29 mouse cellular contexts compared by ENCODE assay signal in genomic region chr5:73896785-73897184, GRCm38 (mm10).
"Had no signal": no experiment of that assay in that cellular context is flagged by ENCODE, and none has a peak within 500 bp of the region (broad histone marks: within the 10 kb centered on the region; RNA-seq: fewer than 3 reads in every experiment).

No protein-coding gene starts in this region.

- H3K27ac ChIP-seq: left cerebral cortex, adult 2 months; limb, embryonic 12.5 days; limb, embryonic 13.5 days; limb, embryonic 15.5 days; liver, embryonic 12.5 days; liver, embryonic 13.5 days; liver, embryonic 14.5 days; liver, embryonic 15.5 days; lung, embryonic 15.5 days; macrophage; midbrain, embryonic 10.5 days; midbrain, embryonic 12.5 days; midbrain, embryonic 15.5 days; neural tube, embryonic 12.5 days had no signal

- H3K4me2 ChIP-seq: limb, embryonic 12.5 days; limb, embryonic 13.5 days; limb, embryonic 15.5 days; liver, embryonic 11.5 days; liver, embryonic 12.5 days; liver, embryonic 13.5 days; liver, embryonic 15.5 days; lung, embryonic 14.5 days; lung, embryonic 15.5 days; midbrain, embryonic 12.5 days; midbrain, embryonic 15.5 days; neural tube, embryonic 12.5 days had no signal

- ATAC-seq: liver, embryonic 12.5 days; liver, postnatal 0 days; lung, postnatal 0 days; midbrain, embryonic 15.5 days; midbrain, embryonic 16.5 days had no signal

- H3K27me3 ChIP-seq: limb, embryonic 12.5 days; limb, embryonic 13.5 days; limb, embryonic 15.5 days; liver, embryonic 12.5 days; liver, embryonic 13.5 days; liver, embryonic 15.5 days; lung, embryonic 15.5 days; megakaryocyte, embryonic 14.5 days; midbrain, embryonic 12.5 days; midbrain, embryonic 15.5 days; neural tube, embryonic 12.5 days had no signal

- DNase-seq: left cerebral cortex, postnatal 4 days; liver; liver, embryonic 13.5 days; liver, postnatal 0 days; lung, adult 18-20 months; lung, adult 2 months; lung, embryonic 14.5 days; lung, postnatal 10 days; lung, postnatal 14 days; lung, postnatal 36 days; midbrain, embryonic 14.5 days had no signal

- H3K4me3 ChIP-seq: left cerebral cortex, adult 2 months; limb, embryonic 12.5 days; limb, embryonic 13.5 days; limb, embryonic 15.5 days; liver, embryonic 12.5 days; liver, embryonic 13.5 days; liver, embryonic 15.5 days; lung, embryonic 15.5 days; megakaryocyte, embryonic 14.5 days; midbrain, embryonic 10.5 days; midbrain, embryonic 12.5 days; midbrain, embryonic 15.5 days; myocyte; neural tube, embryonic 12.5 days had no signal

- H3K9ac ChIP-seq: limb, embryonic 12.5 days; limb, embryonic 13.5 days; limb, embryonic 15.5 days; liver, embryonic 12.5 days; liver, embryonic 13.5 days; liver, embryonic 14.5 days; liver, embryonic 15.5 days; liver, postnatal 0 days; lung, embryonic 14.5 days; lung, embryonic 15.5 days; midbrain, embryonic 12.5 days; midbrain, embryonic 15.5 days; neural tube, embryonic 12.5 days had no signal

- H3K9me3 ChIP-seq: limb, embryonic 15.5 days; liver, embryonic 12.5 days; liver, embryonic 13.5 days; liver, embryonic 15.5 days; lung, embryonic 15.5 days; midbrain, embryonic 15.5 days had no signal

- H3K4me1 ChIP-seq: limb, embryonic 15.5 days; liver, embryonic 12.5 days; liver, embryonic 13.5 days; liver, embryonic 15.5 days; midbrain, embryonic 10.5 days; midbrain, embryonic 12.5 days; midbrain, embryonic 15.5 days; neural tube, embryonic 12.5 days had no signal

- H3K36me3 ChIP-seq: limb, embryonic 12.5 days; limb, embryonic 13.5 days; limb, embryonic 15.5 days; liver, embryonic 12.5 days; liver, embryonic 13.5 days; liver, embryonic 15.5 days; lung, embryonic 15.5 days; midbrain, embryonic 10.5 days; midbrain, embryonic 12.5 days; midbrain, embryonic 15.5 days; neural tube, embryonic 12.5 days had no signal
